13 mouse cellular contexts compared by ENCODE assay signal in the genomic region with DNA sequence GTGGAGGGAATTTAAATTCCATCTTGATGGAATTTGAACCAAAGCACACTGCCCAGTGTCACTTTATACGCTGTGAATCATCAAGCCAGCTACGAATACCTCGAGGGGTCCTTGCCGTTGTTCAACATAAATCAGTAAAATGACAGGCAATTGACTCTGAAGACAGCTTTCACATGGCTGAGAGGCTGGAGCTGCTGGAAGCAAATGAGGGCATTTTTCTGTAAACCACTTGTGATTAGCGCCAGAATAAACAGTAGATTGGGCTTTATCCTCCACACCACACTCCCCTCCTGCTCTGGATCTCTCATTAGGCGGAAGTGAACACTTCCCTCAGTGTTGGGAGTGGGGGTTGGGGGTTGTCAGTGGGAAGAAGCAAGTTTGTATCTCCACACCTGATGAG. TPM values are rescaled to one million over a fixed set of nuclear protein-coding genes. Genes with fewer than 3 reads are reported as not detected.
DNase-seq lines count a peak whose midpoint lies in the region; ATAC-seq and TF ChIP-seq lines count a peak whose summit lies in the region.
"Had no signal": no experiment of that assay in that cellular context is flagged by ENCODE, and none has a peak within 500 bp of the region (broad histone marks: within the 10 kb centered on the region; RNA-seq: fewer than 3 reads in every experiment).

No protein-coding gene starts in this region.

- H3K4me2 ChIP-seq in intestine, embryonic 14.5 days (ENCODE audit: low read length), result no peak overlapping the region
- H3K4me2 ChIP-seq in intestine, postnatal 0 days (replicated peaks; ENCODE audit: low read depth), result no peak overlapping the region
- no peak overlapping the region for H3K4me2 ChIP-seq in stomach, embryonic 14.5 days (replicated peaks; ENCODE audit: low read depth, low read length)
- no peak overlapping the region for H3K4me2 ChIP-seq in stomach, postnatal 0 days (replicated peaks; ENCODE audit: low read depth)
- H3K4me2 ChIP-seq in stomach, embryonic 16.5 days (ENCODE audit: low read depth, low read length), result no peak overlapping the region
- H3K4me2 ChIP-seq: liver, embryonic 12.5 days had no signal

- no peak for ATAC-seq in intestine, embryonic 14.5 days (replicated peaks; ENCODE audit: low FRiP score, low TSS enrichment, low read depth)
- no peak for ATAC-seq in intestine, postnatal 0 days
- no peak for ATAC-seq in stomach, embryonic 14.5 days (ENCODE audit: insufficient number of reproducible peaks, insufficient read depth, low FRiP score, low read depth)
- no peak for ATAC-seq in stomach, postnatal 0 days (ENCODE audit: low FRiP score, low TSS enrichment)
- ATAC-seq in stomach, embryonic 16.5 days (ENCODE audit: insufficient read depth, low FRiP score), result no peak
- ATAC-seq: liver, embryonic 12.5 days had no signal

- H3K4me3 ChIP-seq in intestine, embryonic 14.5 days (ENCODE audit: low read depth, low read length), result no peak overlapping the region
- no peak overlapping the region for H3K4me3 ChIP-seq in intestine, postnatal 0 days (ENCODE audit: low read depth, low read length)
- H3K4me3 ChIP-seq in stomach, embryonic 14.5 days (ENCODE audit: low read depth, low read length), result no peak overlapping the region
- no peak overlapping the region for H3K4me3 ChIP-seq in stomach, postnatal 0 days (ENCODE audit: low read depth, low read length)
- H3K4me3 ChIP-seq in stomach, embryonic 16.5 days (replicated peaks; ENCODE audit: low read length), result no peak overlapping the region
- H3K4me3 ChIP-seq: liver, embryonic 12.5 days had no signal

- no peak for TF ChIP-seq CTCF in intestine, postnatal 0 days (IDR thresholded peaks at IDR 0.05; ENCODE audit: low read depth)
- TF ChIP-seq CTCF in stomach, postnatal 0 days (IDR thresholded peaks at IDR 0.05; ENCODE audit: low read depth), result no peak

- H3K27me3 ChIP-seq in intestine, embryonic 14.5 days (replicated peaks; ENCODE audit: control insufficient read depth, insufficient read depth, low read length), result no peaks in the 10 kb centered on the region
- H3K27me3 ChIP-seq in intestine, postnatal 0 days (replicated peaks; ENCODE audit: control insufficient read depth, insufficient read depth, low read length), result no peaks in the 10 kb centered on the region
- H3K27me3 ChIP-seq in stomach, embryonic 14.5 days (ENCODE audit: control insufficient read depth, insufficient read depth, low read length), result no peaks in the 10 kb centered on the region
- H3K27me3 ChIP-seq in stomach, postnatal 0 days (ENCODE audit: control insufficient read depth, insufficient read depth, low read length), result no peaks in the 10 kb centered on the region
- H3K27me3 ChIP-seq in stomach, embryonic 16.5 days (ENCODE audit: control insufficient read depth, insufficient read depth, low read length), result no peaks in the 10 kb centered on the region

- H3K27ac ChIP-seq in intestine, embryonic 14.5 days (ENCODE audit: low read depth), result peak overlapping the region; percentile 44; the same call in 1 of the 2 replicates
- no peak overlapping the region for H3K27ac ChIP-seq in intestine, postnatal 0 days (ENCODE audit: low read depth, low read length)
- H3K27ac ChIP-seq in stomach, embryonic 14.5 days (ENCODE audit: low read length), result peak overlapping the region; percentile 33; the same call in 1 of the 2 replicates
- no peak overlapping the region; the same call in 1 of the 2 replicates for H3K27ac ChIP-seq in stomach, postnatal 0 days (replicated peaks)
- H3K27ac ChIP-seq in stomach, embryonic 16.5 days (ENCODE audit: low read length), result peak overlapping the region; percentile 31
- H3K27ac ChIP-seq: liver, embryonic 12.5 days had no signal

- DNase-seq in intestine, embryonic 14.5 days (ENCODE audit: low spot score), result no peak
- DNase-seq in stomach, postnatal 0 days (ENCODE audit: low spot score), result no peak
- peak; percentile 43 for DNase-seq in forelimb bud, embryonic 11.5 days (ENCODE audit: low read depth, low spot score)
- no peak for DNase-seq in gastrocnemius, postnatal 4 days (ENCODE audit: low spot score in 2 of 2)
- no peak for DNase-seq in right cerebral cortex, postnatal 25 days
- DNase-seq: adrenal gland, postnatal 10 days; cerebellum, adult 9-11 months; heart, postnatal 10 days had no signal

- H3K4me1 ChIP-seq in intestine, embryonic 14.5 days (replicated peaks; ENCODE audit: control insufficient read depth, insufficient read depth, low read length), result peaks cover 42% of the 10 kb centered on the region
- no peaks in the 10 kb centered on the region for H3K4me1 ChIP-seq in intestine, postnatal 0 days (replicated peaks; ENCODE audit: control insufficient read depth, insufficient read depth, low read length)
- peaks cover 37% of the 10 kb centered on the region for H3K4me1 ChIP-seq in stomach, embryonic 14.5 days (ENCODE audit: control insufficient read depth, insufficient read depth, low read length)
- peaks cover 9% of the 10 kb centered on the region; the same call in 1 of the 2 replicates for H3K4me1 ChIP-seq in stomach, postnatal 0 days (replicated peaks; ENCODE audit: control insufficient read depth, insufficient read depth)
- peaks cover 50% of the 10 kb centered on the region for H3K4me1 ChIP-seq in stomach, embryonic 16.5 days (ENCODE audit: control insufficient read depth, insufficient read depth, low read length)

- WGBS in intestine, embryonic 14.5 days, result 10% methylated on average over 6 of the region's 6 CpGs
- WGBS in intestine, postnatal 0 days, result 12% methylated on average over 6 of the region's 6 CpGs
- 4% methylated on average over 6 of the region's 6 CpGs for WGBS in stomach, embryonic 14.5 days
- WGBS in stomach, postnatal 0 days, result 11% methylated on average over 6 of the region's 6 CpGs
- 9% methylated on average over 6 of the region's 6 CpGs for WGBS in stomach, embryonic 16.5 days

- no peak overlapping the region for H3K9ac ChIP-seq in intestine, embryonic 14.5 days (ENCODE audit: low read length)
- no peak overlapping the region for H3K9ac ChIP-seq in intestine, postnatal 0 days (ENCODE audit: low read depth, low read length)
- H3K9ac ChIP-seq in stomach, embryonic 14.5 days (replicated peaks; ENCODE audit: low read depth, low read length), result no peak overlapping the region
- H3K9ac ChIP-seq in stomach, postnatal 0 days (ENCODE audit: low read length), result no peak overlapping the region
- H3K9ac ChIP-seq in stomach, embryonic 16.5 days (ENCODE audit: low read length), result no peak overlapping the region
- H3K9ac ChIP-seq: liver, embryonic 12.5 days had no signal

- no peaks in the 10 kb centered on the region for H3K36me3 ChIP-seq in intestine, embryonic 14.5 days (ENCODE audit: control insufficient read depth, insufficient read depth, low read length)
- no peaks in the 10 kb centered on the region for H3K36me3 ChIP-seq in intestine, postnatal 0 days (ENCODE audit: control insufficient read depth, insufficient read depth)
- no peaks in the 10 kb centered on the region for H3K36me3 ChIP-seq in stomach, embryonic 14.5 days (ENCODE audit: control insufficient read depth, insufficient read depth, low read length)
- H3K36me3 ChIP-seq in stomach, postnatal 0 days (ENCODE audit: control insufficient read depth, insufficient read depth, low read length), result no peaks in the 10 kb centered on the region
- no peaks in the 10 kb centered on the region for H3K36me3 ChIP-seq in stomach, embryonic 16.5 days (ENCODE audit: control insufficient read depth, insufficient read depth, low read length)
- H3K36me3 ChIP-seq: liver, embryonic 12.5 days had no signal

- no peaks in the 10 kb centered on the region for H3K9me3 ChIP-seq in intestine, embryonic 14.5 days (ENCODE audit: control insufficient read depth, low read length)
- no peaks in the 10 kb centered on the region for H3K9me3 ChIP-seq in intestine, postnatal 0 days (ENCODE audit: control insufficient read depth)
- no peaks in the 10 kb centered on the region for H3K9me3 ChIP-seq in stomach, embryonic 14.5 days (ENCODE audit: control insufficient read depth, low read depth, low read length)
- H3K9me3 ChIP-seq in stomach, postnatal 0 days (ENCODE audit: control insufficient read depth, low read length), result no peaks in the 10 kb centered on the region
- H3K9me3 ChIP-seq in stomach, embryonic 16.5 days (replicated peaks; ENCODE audit: control insufficient read depth, low read length), result no peaks in the 10 kb centered on the region
- H3K9me3 ChIP-seq: liver, embryonic 12.5 days had no signal

- TF ChIP-seq EP300 in stomach, postnatal 0 days (optimal IDR thresholded peaks at IDR 0.05), result no peak

RNA-seq across cellular contexts. Expression of a gene that starts 34.3 kb away (rescaled TPM):
- polyA plus RNA-seq in intestine, embryonic 14.5 days (2014; fragmentation: Nextera tagmentation; extraction: Ambion mirVana), result 2.2 TPM in 2 replicates
- polyA plus RNA-seq in intestine, postnatal 0 days (2015; fragmentation: Nextera tagmentation; extraction: Ambion mirVana), result 1.6 and 2.2 TPM in 2 replicates
- polyA plus RNA-seq in stomach, embryonic 14.5 days (2014; fragmentation: Nextera tagmentation; extraction: Ambion mirVana), result 2.2 and 3.6 TPM in 2 replicates
- polyA plus RNA-seq in stomach, postnatal 0 days (2015; fragmentation: Nextera tagmentation; extraction: Ambion mirVana), result 3.4 and 4.1 TPM in 2 replicates
- polyA plus RNA-seq in stomach, embryonic 16.5 days (2015; fragmentation: Nextera tagmentation; extraction: Ambion mirVana), result 4.0 and 4.4 TPM in 2 replicates
- total RNA-seq in gastrocnemius, postnatal 4 days (2021), result 10 to 100 TPM; 32.1 to 36.4 TPM
- total RNA-seq: monocyte, adult 5-6 weeks had no signal

Comparison
In these comparisons a context has a peak if more than half of its experiments do, and no peak if none do; other contexts are left out.
1. H3K27ac ChIP-seq: peak in intestine, embryonic 14.5 days (single experiment), stomach, embryonic 14.5 days (single experiment) and stomach, embryonic 16.5 days (single experiment); none in intestine, postnatal 0 days (single experiment) and stomach, postnatal 0 days (single experiment).